Mouse (Mus musculus): ENCODE results near the gene Prmt1.

Prmt1 gene

DNA sequence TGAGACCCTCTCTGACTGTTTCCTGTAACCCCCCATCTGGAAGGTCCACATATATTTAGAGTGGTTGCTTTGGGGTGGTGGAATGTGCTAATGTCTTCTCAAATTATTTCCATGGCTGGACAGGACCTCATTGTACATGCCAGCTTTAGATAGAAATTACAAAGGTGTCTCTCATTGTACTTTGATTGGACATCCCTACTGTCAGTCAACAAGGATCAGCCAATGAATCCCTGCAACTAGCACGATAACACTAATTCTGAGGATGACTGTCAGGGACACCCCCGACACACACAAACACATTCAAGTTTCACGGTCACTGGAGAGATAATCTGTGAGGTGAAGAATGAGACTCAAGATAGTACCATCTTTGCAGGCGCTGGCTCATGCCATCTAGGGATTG, 47.7 kb downstream of the Prmt1 start:
- no peak for DNase-seq

DNA sequence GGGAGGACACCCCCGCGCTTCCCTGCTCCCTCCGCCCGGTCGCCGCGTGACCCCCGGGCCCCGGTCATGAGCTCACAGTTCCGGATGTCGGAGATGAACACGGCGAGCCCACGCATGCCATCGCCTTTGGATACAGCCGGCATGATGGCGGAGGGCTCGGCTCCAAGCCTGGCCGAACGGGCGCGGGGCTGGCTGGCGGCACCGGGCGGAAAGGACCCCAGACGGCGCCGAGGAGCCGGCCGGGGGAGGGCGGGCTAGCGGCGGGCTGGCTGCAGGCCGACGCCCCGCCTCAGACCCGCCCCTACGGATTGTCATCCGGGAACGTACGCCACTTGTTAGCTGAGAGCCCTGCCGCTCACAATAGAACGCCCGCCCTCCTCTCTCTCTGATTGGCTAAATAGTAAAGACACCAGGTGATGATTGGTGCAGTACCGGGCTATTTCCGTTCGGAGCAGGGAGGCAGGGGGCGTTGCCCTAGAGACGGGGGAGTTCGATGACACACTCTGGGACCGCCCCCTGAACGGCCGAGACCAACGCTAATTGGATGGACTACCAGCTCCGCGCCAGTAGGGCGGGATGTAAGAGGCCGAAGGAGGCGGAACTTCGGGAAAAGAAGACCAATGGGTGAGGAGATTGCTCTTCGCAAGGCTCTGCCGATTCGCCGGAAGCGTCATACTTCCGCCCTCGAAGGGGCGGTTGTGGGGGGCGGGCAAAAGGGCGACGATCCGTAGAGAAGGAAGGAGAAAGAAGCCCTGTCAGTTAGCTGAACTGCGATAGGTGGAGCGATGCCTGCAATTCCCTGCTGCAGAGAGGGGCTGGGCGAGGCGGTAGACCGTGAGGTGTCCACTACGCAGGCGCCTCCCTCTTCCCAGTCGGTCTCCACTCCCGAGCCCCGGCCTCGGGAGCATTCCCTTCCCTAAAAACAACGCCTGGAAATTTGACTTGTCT, 56.9 kb downstream of the Prmt1 start, which contains the start of gene Ap2a1:
Gene Ap2a1 (minus strand): TSS at position 293 of the 948 bp plus-strand sequence.
- DNase-seq: peak; percentile 100

GRCm38 (mm10) chr7:44928570-44928969, 57.8 kb downstream of the Prmt1 start:
- DNase-seq: no peak
